Mouse (Mus musculus) heart, adult 2 months (tissue): ENCODE results near the gene Fbxw5. TPM values are rescaled to one million over a fixed set of nuclear protein-coding genes. Genes with fewer than 3 reads are reported as not detected.

Experiments
- DNase-seq, 2 experiments: peaks; one replicate each; pipeline ENCODE4 v3.0.0; 2021
- H3K27ac ChIP-seq: fragments of 200-600 bp; 2 replicates; pipeline ENCODE4 v1.8.1; 2022
- H3K27me3 ChIP-seq: fragments of 200-500 bp; 2 replicates; pipeline ENCODE4 v1.6.1; 2012; ENCODE audit warnings: mild to moderate bottlenecking, low read length, inconsistent platforms, mixed read lengths; ENCODE audit not compliant: control insufficient read depth, insufficient read depth
- H3K36me3 ChIP-seq: fragments of 200-500 bp; 2 replicates; pipeline ENCODE4 v1.6.1; 2012; ENCODE audit warnings: low read length, inconsistent platforms; ENCODE audit not compliant: control insufficient read depth, insufficient read depth
- H3K4me1 ChIP-seq: fragments of 200-500 bp; 2 replicates; pipeline ENCODE4 v1.6.1; 2011; ENCODE audit warnings: low read length; ENCODE audit not compliant: control insufficient read depth, insufficient read depth
- H3K4me3 ChIP-seq: fragments of 200-600 bp; 2 replicates; pipeline ENCODE4 v1.8.1; 2022
- H3K79me2 ChIP-seq: fragments of 200-500 bp; replicated peaks from 2 replicates; pipeline ENCODE4 v1.6.1; 2012; ENCODE audit warnings: mild to moderate bottlenecking, inconsistent platforms, low read length, moderate library complexity, mixed read lengths; ENCODE audit not compliant: control insufficient read depth, insufficient read depth
- H3K9ac ChIP-seq: fragments of 200-500 bp; 2 replicates; pipeline ENCODE4 v1.6.1; 2012; ENCODE audit warnings: low read depth, mild to moderate bottlenecking, control low read depth, inconsistent platforms, low read length, mixed read lengths
- CTCF ChIP-seq: fragments of 200-600 bp; IDR thresholded peaks from 2 replicates; pipeline ENCODE4 v1.8.1; 2022; ENCODE audit warnings: antibody characterized with exemption, mild to moderate bottlenecking, moderate library complexity
- EP300 ChIP-seq: fragments of 200-500 bp; IDR thresholded peaks from 2 replicates; pipeline ENCODE4 v1.6.1; 2011; ENCODE audit warnings: low read depth, low read length, control low read depth; ENCODE audit not compliant: insufficient read depth
- POLR2A ChIP-seq: fragments of 200-500 bp; IDR thresholded peaks from 2 replicates; pipeline ENCODE4 v1.6.1; 2011; ENCODE audit warnings: mild to moderate bottlenecking, low read depth, low read length, control low read depth; ENCODE audit not compliant: insufficient read depth
- WGBS: fragments of 180-500 bp; shearing (Covaris S2); methylation state at CpG from one replicate; pipeline ENCODE4 v1.1.7; 2018; 5-methylcytosine and 5-hydroxymethylcytosine counted together
- intact Hi-C: fragments of 180-260 bp; cut with DNase I; formaldehyde crosslinking; loops from one replicate; pipeline ENCODE4 v1.15.1; 2025
- polyA plus RNA-seq: library from polyadenylated mRNA; depleted of rRNA; stranded (reverse); fragments of >200 nt; gene quantifications from 2 replicates; pipeline ENCODE4 v1.2.3, GENCODE M21; 2012
- total RNA-seq, 2 experiments: library from RNA; stranded (reverse); gene quantifications; 2 replicates each; pipeline ENCODE4 v1.2.3; 2021

The Fbxw5 gene
- total and polyA plus RNA-seq, 3 experiments = 41.0 to 84.8 (median 82.7) TPM

GRCm38 (mm10) chr2:25504538-25504937 lies 4.0 kb downstream of the Fbxw5 start:
- no peak for TF ChIP-seq EP300
- TF ChIP-seq CTCF = no peak
- TF ChIP-seq POLR2A = no peak
- Histone ChIP-seq H3K36me3 (no peaks in the 10 kb centered on the region), H3K4me3 (no peak overlapping the region), H3K27ac (no peak overlapping the region), H3K9ac (no peak overlapping the region), H3K4me1 (peaks cover 6% of the 10 kb centered on the region), H3K79me2 (no peaks in the 10 kb centered on the region), H3K27me3 (no peaks in the 10 kb centered on the region)
- 92% methylated on average over 19 of the region's 19 CpGs for WGBS
- DNase-seq = no peak
- intact Hi-C loops = loop anchor here (5.0 kb wide), 1 partner anchor 43 kb away; the partner anchor contains the start of gene Traf2

- Histone ChIP-seq H3K27ac (no peak overlapping the region), H3K4me3 (no peak overlapping the region), H3K4me1 (peaks cover 5% of the 10 kb centered on the region), H3K36me3 (no peaks in the 10 kb centered on the region), H3K9ac (no peak overlapping the region), H3K79me2 (no peaks in the 10 kb centered on the region), H3K27me3 (no peaks in the 10 kb centered on the region)
- TF ChIP-seq EP300 (no peak), CTCF (no peak), POLR2A (no peak)
- intact Hi-C loops = loop anchor here (5.0 kb wide), 1 partner anchor 42 kb away; the partner anchor contains the start of gene Traf2
- DNase-seq = no peak
- WGBS = 65% methylated on average over 1 of the region's 1 CpGs
Observed at GRCm38 (mm10) chr2:25505000-25505399, 4.5 kb downstream of the Fbxw5 start.

- no peak for DNase-seq
- Histone ChIP-seq H3K79me2 (no peaks in the 10 kb centered on the region), H3K4me1 (peaks cover 3% of the 10 kb centered on the region), H3K27me3 (no peaks in the 10 kb centered on the region), H3K4me3 (no peak overlapping the region), H3K9ac (no peak overlapping the region), H3K27ac (no peak overlapping the region), H3K36me3 (no peaks in the 10 kb centered on the region)
- TF ChIP-seq EP300 (no peak), POLR2A (no peak), CTCF (no peak)
- intact Hi-C loops = no loop called here
- 95% methylated on average over 4 of the region's 4 CpGs for WGBS
Observed at GRCm38 (mm10) chr2:25505860-25506259, 5.3 kb downstream of the Fbxw5 start.

GRCm38 (mm10) chr2:25506964-25507363 lies 6.4 kb downstream of the Fbxw5 start:
- no peaks in the 10 kb centered on the region for H3K79me2 ChIP-seq
- H3K36me3 ChIP-seq = no peaks in the 10 kb centered on the region
- no peak overlapping the region for H3K9ac ChIP-seq
- 43% methylated on average over 5 of the region's 5 CpGs for WGBS
- TF ChIP-seq CTCF (no peak), EP300 (no peak), POLR2A (no peak)
- H3K27ac ChIP-seq = no peak overlapping the region
- DNase-seq = no peak
- intact Hi-C loops = no loop called here
- H3K4me1 ChIP-seq = no peaks in the 10 kb centered on the region; the same call in 1 of the 2 replicates
- H3K4me3 ChIP-seq = no peak overlapping the region
- no peaks in the 10 kb centered on the region for H3K27me3 ChIP-seq

GRCm38 (mm10) chr2:25509912-25510311 lies 9.4 kb downstream of the Fbxw5 start:
- no peak for TF ChIP-seq POLR2A
- peak; percentile 66 for TF ChIP-seq CTCF
- TF ChIP-seq EP300 = no peak
- no peak overlapping the region for H3K27ac ChIP-seq
- WGBS = 59% methylated on average over 3 of the region's 3 CpGs
- no peaks in the 10 kb centered on the region for H3K4me1 ChIP-seq
- no peaks in the 10 kb centered on the region for H3K27me3 ChIP-seq
- no peaks in the 10 kb centered on the region for H3K79me2 ChIP-seq
- H3K36me3 ChIP-seq = no peaks in the 10 kb centered on the region
- no peak overlapping the region for H3K9ac ChIP-seq
- intact Hi-C loops = loop anchor here (2.0 kb wide), 1 partner anchor 41 kb away; no protein-coding TSS in a partner anchor
- no peak for DNase-seq
- H3K4me3 ChIP-seq = no peak overlapping the region

GRCm38 (mm10) chr2:25526510-25527302 lies 26.2 kb downstream of the Fbxw5 start:
- no peak overlapping the region for H3K27ac ChIP-seq

More at GRCm38 (mm10) chr2:25526510-25527302, 26.2 kb downstream of the Fbxw5 start:
- intact Hi-C loops = no loop called here
- Histone ChIP-seq H3K4me3 (no peak overlapping the region), H3K79me2 (no peaks in the 10 kb centered on the region), H3K27me3 (no peaks in the 10 kb centered on the region), H3K4me1 (no peaks in the 10 kb centered on the region), H3K36me3 (no peaks in the 10 kb centered on the region), H3K9ac (no peak overlapping the region)
- DNase-seq = no peak
- TF ChIP-seq CTCF (no peak), POLR2A (no peak), EP300 (no peak)
- WGBS = 87% methylated on average over 9 of the region's 9 CpGs
